Mouse (Mus musculus): ENCODE measurements at regions not wholly inside any gene's neighbourhood (a gene's known extent, or its start where the extent isn't known, plus 50 kb on each side); places are given as distances from the start of the nearest gene placed in this dataset.

DNA sequence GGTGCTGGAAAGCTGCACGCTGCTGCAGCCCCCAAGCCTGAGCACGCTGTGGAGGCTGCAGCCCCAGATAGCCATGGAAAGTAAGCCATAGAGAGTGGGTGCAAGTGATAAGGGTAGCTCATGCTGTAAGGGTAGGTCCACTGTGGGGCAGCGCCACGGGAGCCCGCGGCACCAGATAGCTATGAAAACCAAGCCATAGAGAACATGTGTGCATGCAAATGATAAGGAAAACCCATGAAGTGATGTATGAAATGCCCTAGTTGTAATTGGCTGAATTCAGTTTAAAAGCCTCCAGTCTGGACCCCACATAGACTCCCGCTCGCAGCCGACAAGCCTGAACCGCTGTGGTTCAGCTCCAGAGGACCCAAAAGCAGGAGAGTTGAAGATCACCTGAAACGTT is 58.8 kb upstream of the L3mbtl3 start:
- no peak for DNase-seq (ENCODE audit: low spot score in 2 of 2)

DNA sequence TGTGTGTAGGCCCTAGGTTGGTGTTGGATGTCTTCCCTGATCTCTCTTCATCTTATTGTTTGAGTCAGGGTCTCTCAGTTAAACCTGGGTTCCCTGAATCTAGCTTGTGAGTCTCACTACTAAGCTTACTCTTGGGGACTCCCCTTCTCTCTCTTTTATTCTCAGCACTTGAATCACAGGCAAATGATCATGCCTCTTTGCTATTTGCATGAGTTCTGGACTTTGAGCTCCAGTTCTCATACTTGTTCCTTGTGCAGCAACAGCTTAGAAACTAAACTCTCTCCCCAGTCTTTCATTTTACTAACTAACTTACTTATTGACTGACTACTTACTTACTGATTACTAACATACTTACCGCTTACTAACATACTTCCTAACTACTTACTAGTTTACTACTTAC is 64.9 kb upstream of the L3mbtl3 start:
- DNase-seq (ENCODE audit: low spot score in 2 of 2): no peak

DNA sequence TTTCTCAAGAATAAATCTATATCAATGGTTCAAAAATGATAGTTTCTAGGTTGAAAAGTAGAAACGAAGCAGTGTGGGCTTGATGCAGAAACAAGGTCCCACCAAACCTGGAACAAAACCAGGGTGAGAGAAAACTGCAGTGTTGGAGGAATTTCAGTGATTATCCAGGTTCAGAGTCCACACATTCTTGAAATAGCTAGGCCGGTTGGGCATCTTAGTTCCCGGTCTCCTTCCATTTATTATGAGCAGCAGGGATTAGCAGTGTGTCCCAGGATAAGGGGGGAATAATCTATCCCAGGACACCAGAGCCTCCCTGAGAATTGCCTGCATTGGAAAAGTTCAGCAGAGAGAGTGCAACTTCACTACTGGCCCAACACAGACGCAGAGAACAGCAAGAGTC is 108.5 kb upstream of the L3mbtl3 start:
- DNase-seq (ENCODE audit: low spot score in 2 of 2): no peak

DNA sequence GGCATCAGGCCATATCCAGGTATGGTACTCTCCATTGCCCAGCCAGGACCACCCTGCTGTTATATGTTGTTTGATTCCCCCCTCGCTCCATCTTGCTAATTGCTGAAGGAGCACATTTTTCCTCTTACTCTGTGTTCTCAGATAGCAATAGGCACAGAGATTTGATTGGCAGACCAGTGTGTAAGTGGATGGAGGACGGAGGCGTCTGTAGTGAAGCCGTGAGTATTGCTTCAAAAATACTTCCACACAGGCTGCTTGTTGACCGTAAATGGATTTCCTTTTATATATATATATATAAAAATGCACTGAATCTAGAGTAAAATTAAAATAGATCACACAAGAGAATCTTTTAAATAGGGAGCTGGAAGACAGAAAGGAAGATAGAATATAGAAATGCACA is 115.6 kb upstream of the L3mbtl3 start:
- DNase-seq (ENCODE audit: low spot score in 2 of 2): no peak

DNA sequence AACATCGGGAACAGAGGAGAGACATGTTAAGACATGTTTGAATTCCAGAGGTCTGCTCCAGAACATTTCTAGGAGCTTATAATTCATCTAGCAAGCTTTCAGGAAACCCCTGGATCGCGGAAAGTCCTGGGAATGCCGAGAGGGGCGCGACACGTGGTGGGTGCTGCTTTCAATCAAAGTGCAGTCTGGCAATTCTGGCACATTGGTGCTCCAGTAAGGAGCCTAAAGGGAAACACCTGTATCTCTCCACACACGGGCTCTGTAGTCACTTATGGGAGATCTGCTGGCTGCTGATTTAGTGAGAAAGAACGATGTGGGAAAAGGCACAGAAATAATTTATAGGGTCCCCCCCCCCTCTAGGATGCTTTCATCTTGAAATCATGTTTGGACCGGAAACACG is 116.4 kb upstream of the L3mbtl3 start:
- DNase-seq (ENCODE audit: low spot score in 2 of 2): no peak

DNA sequence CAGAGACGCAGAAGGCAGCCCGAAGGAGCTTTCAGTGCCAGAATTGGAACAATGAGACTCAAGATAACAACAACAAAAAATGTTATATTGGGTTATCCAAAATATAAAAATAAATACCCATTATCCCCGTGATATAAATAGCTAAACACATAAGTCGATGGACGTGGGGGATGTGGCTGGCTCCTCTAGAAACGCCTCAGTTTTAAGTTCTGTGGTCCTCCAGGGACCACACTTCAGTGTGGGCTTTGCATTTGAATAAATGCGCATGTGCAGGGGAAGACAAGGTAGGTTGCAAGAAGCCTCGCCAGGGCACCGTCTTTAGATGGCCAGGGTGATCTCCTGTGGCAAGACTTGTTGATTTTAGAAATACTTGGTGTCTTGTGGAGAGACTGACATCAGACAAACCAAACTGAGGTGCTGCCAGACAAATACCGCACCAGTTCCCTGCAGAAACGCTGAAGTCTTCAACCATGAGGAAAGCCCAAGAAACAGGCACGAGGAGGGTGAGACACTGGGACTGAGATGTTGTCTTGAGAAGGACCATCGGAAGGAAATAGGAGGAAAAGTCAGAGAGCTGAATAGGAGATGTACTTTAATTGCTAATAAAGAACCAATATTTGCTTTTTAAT is 117.2 kb upstream of the L3mbtl3 start:
- no peak for DNase-seq (ENCODE audit: low spot score in 2 of 2)

DNA sequence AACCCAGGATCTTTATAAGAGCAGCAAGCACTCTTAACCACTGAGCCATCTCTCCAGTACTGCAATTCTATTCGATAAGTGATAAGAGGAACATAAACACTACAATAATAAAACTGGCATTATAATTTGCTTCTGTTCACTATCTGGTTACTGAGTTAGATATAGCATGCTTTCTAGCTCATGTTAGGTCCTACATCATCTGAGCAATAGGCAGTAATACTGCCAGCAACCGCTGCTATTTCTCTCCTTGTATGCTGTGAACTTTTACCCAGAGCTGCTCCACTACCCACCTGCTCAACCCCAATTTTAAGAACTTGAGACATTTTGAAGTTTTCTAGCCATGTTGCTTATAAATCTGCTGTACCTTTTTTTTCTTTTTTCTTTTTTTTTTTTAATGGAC is 118.0 kb upstream of the L3mbtl3 start:
- no peak for DNase-seq (ENCODE audit: low spot score in 2 of 2)

DNA sequence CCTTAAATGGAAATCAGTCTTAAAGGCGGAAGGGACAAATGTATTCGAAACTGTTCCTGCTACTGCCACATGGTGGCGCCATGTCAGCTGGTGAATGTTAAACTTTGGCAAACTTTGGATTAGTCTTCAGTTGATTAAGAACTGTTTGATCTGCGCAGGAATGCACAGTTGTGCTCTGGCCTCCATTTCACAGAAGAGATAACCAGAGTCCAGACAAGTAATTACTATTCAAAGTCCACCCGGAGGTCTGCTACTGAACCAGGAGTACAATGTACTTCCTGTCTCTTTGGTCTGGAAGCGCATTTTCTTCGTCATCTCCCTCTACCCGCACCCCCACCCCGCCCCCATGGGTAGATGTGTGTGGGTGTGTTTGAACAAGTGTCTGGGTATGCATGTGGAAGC is 118.6 kb upstream of the L3mbtl3 start:
- DNase-seq (ENCODE audit: low spot score in 2 of 2): no peak

DNA sequence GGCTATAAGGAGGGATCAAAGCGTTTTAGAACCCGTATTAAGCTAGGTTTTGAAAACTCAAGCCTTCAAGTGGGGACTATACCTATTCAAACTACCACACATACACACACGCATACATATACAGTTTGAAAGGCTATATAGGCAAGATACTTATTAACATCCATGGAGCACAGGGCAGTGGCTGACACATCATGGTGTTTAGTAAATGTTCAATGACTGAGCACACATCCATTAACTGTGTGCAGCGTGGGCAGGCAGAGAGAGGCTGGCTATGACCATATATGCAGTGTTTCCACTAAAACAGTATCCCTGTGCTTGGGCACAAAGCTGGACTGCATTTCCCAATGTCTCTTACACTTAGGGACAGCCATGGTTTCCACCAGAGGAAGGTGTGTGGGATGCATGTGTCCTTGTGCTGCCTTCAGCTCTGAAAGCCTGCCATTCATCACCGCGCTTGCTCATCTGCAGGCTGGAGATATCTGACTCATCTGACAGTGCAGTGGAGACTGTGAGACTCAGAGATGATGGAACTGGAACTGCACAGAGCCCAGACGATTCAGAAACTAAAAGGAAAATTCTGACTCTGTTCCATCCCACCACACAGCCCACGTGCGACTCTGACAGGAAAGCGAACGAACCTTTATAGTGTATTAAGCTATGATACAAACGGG is 124.6 kb upstream of the L3mbtl3 start:
- no peak for DNase-seq (ENCODE audit: low spot score in 2 of 2)

DNA sequence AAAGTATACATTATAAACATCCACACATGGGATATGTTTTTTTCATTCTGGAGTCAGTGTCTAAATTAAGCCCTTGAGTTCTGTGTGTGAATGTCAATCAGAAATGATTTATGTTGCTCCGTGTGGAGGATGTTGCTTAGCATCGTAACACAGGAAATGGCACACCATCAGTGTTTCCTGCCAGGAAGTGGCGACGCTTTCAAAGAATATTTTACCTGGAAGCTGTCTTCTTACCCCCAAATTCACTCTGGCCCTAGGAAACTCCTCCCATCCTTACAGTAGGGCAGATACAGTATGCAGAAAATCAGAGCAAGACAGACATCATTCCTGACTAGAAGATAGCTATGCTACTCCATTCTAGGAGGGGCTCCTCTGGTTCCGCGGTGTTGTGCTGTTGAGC is 145.1 kb upstream of the L3mbtl3 start:
- no peak for DNase-seq (ENCODE audit: low spot score in 2 of 2)

DNA sequence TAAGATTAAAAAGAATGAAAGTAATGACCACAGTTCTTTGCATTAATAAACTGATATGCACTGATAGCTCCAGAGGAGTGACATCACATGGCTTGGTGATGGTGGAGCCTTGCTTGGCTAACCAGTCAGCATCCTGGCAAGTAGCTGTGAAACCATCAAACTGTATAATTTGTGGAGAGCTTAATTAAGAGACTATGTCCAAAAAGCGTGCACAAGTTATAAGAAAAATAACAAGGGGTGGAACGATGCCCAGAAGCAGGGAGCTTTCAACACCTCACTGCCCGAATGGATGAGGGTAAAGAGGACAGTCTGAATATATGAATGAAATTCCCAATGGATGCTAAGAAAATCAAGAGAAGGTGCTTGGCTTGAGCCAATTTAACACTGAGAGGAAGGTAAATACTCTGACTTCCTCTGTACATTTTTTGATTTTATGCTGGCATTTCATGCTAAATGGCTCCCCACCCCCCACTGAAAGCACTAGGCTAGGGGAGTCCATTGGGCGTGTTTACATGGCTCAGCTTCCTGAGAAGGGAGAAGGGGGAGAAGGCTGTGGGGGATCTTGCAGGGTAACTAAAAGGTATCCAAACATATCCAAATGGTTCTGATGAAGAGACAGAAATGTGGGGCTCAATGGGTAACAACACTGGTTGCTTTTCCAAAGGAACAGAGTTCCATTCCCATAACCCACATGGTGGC is 150.2 kb upstream of the L3mbtl3 start:
- no peak for DNase-seq (ENCODE audit: low spot score in 2 of 2)

DNA sequence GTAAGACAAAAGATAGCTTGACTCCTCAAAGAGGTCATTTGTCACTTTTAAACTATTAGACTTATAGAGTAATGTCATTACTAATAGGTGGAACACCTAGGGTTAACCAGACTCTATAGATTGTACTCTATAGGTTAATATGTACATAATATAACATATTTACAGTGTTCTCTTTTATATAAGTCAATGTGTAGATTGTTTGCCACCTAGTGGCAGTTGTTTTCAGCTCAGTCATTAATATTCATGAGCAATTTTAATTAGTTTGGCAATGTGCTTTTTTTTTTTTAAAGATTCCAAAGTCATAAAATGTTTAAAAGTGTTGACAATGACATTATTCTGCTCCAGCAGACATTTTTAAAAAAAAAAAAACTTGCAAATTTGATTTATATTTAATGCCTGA is 164.4 kb upstream of the L3mbtl3 start:
- DNase-seq (ENCODE audit: low spot score in 2 of 2): no peak

DNA sequence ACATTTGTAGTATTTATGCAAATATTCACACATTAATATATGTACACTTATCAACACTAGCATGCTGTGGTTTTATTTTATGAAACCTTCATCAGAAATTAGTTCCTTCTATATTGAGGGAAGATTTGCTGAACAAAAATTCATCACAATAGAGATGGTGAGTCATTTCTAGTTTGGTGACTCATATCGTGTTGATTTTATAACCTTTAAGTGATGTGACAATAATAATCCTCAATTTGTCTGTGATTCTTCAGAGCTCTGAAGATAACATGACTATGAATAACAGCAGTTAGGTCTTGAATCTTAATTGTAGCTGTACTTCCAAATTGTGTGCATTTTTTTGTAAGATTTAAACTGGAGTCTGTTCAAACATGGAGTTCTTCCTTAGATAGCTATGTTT is 168.3 kb upstream of the L3mbtl3 start:
- no peak for DNase-seq (ENCODE audit: low spot score in 2 of 2)

DNA sequence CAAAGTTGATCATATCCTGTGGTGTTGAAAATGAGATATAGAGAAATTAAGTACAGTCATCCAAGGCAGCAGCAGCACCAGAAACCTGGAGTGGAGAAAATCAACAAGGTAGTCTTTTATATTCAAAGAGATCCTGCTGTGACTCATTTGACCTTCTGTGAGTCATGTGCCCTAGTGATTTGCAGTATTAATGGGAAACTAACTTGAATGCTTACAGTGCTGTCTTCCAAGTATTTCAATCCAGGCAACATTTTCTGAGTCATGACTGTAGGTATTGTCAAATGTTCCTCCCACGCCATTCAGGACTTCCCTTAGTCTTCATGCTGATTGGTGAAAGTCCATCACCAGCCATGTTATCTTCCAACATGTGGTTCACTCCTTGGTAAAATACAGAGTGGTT is 169.0 kb upstream of the L3mbtl3 start:
- no peak for DNase-seq (ENCODE audit: low spot score in 2 of 2)

DNA sequence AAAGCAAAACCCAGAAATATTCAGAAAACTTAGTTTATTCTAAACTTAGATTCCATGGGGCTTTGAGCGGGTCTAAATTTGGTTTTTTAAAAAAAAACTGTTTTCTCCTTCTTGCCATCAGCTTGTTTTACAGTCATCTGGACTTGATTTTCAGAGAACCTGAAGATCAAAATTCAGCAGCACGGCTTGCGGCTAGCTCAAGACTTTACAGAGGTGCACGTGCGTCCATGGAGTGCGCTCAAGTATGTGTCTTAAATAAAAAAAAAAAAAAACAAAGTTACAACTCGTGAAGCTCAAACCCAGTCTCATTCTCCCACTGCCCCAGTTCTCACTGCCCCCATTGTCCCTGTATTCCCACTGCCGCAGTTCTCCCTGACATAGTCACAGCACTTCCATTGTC is 180.5 kb upstream of the L3mbtl3 start:
- DNase-seq (ENCODE audit: low spot score in 2 of 2): no peak

DNA sequence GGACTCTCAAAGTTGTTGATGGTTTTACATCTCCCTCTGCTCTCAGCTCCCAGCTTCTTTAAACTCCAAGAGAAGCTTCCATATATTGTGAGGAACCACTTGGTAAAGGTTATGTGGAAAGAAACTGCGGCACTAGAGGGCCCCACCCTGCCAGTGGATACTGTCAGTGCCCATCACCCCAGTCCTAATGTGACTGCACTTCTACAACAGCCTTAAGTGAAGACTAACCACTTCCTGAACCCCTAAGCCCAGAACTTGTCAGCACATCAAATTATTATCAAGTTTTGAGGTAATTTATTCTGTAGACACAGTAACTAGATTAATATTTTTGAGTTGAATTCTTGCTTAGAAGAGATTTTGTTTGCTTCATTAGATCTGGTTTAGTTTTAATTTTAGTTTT is 182.3 kb upstream of the L3mbtl3 start:
- no peak for DNase-seq (ENCODE audit: low spot score in 2 of 2)

DNA sequence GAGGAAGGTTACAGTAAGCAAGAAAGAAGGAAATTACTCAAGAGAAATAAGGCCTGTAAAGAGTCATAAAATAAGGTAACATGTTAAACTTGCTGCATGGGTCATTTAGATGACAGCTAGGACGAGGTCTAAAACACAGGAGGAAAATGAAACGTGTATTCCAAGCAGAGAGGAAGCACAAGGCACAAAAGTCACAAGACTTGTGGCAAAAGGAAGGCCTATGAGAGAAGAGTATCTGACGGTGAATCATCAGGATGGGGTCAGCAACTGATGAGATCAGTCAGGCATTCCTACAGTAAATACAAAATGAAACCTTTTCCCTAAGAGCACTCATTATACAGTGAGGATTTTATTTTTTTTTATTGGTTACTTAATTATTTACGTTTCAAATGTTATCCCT is 183.6 kb upstream of the L3mbtl3 start:
- no peak for DNase-seq (ENCODE audit: low spot score in 2 of 2)

DNA sequence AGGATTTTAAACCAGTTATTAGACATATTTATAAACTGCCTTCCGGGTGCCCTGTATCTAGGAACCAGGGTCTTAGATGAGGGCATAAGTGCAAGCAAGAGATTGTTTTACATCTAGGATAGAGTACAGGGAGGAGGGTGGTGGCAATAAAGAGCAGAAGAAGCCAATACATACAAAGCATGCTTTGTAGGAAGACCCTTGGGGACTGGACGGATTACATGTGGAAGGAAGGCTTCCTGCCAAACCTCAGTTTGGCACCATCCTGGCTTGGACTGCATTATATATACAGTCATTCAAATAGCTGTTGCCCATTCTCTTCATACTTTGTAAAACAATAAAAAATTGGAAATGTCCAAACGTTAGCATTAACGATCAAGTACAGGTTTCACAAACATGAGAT is 184.7 kb upstream of the L3mbtl3 start:
- no peak for DNase-seq (ENCODE audit: low spot score in 2 of 2)

DNA sequence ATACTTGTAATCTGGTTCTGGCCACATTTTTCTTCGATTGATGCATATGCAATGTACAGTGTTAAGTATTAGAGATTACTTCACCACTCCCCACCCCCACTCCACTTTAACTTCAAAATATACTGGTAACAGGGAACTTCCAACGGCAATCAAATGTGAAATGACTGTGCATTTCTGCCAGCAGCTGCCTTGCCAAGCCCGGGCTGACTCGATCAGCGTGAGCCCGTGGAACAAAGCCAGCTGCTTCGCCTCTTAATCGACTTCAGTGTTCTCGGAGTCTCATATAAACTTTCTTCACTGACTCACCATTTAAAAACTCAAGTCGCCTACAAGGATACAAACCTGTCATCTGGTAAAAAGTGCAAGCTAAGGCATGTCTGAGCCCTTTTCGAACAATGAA is 188.7 kb upstream of the L3mbtl3 start:
- peak; percentile 51 to 70 for DNase-seq (ENCODE audit: low spot score in 2 of 2)

DNA sequence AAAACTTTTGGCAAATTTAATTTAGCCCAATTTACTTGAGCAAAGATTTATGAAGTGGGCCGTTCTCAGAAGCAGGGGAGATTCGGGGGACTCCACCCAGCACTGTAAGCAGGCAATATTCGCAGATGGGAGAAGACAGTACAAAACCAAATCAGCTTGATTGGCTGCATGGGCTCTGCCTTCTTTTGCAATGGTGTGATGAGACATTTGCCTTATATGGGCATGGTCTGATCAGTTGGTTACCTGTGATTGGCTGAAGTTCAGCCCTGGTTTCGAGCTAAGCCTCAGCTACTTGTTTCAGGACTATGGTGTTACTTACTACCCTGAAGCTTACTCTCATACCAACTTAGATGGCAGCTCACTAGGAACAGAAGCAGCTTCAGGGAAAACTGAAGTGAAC is 185.6 kb upstream of the Arhgap18 start:
- no peak for DNase-seq (ENCODE audit: low spot score in 2 of 2)

DNA sequence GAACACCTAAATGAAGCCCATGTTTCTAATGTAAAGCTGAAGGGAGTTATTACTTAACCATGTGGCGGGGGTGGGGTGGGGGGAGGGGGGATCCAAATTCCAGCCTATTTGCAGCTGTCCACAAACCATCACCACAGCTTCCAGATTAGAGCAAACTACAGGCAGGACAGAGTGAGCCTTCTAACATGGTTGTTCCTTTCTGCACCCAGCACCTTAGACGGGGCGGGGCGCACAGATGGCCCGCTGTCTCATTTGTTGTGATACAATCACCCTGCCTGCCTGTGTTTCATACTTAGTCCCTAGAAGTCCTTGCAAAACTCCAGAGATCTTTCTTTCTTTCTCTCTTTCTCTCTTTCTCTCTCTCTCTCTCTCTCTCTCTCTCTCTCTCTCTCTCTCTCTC is 182.8 kb upstream of the Arhgap18 start:
- no peak for DNase-seq (ENCODE audit: low spot score in 2 of 2)

DNA sequence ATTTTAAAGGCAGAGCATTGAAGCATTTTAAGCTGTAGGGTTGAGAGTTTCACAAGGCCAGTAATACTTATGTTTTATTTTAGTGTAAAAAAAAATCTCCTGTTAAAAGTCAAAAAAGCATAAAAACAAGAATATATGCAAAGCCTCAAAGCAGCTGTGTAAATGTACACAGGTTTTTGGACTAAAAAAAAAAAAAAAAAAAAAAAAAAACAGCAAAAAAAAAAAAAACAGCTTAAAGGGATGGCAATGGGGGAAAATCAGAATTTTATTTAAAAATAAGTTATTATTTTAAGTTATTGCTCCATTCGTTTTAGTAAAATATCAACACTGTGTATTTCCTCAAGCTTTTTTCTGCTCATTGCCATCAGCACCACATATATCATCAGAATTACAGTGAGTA is 181.8 kb upstream of the Arhgap18 start:
- no peak for DNase-seq (ENCODE audit: low spot score in 2 of 2)

DNA sequence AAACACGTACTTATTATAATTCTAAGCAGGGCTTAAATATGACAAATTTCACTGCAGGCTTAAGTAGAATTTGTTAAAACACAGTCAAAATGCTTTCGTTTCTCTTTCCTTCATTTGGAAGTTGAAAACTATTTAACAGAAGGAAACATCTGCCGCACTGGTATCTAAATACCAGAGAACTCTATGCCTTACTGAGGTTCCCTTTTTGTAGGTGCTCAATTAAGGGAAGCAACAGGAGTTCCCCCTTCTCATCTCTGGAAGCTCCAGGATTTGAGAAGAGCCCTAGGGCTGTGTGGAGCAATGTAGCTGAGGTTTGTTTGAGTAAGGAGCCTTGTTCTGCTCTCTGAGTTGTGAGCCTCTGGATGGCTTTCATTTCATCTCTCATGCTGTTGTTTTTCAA is 177.1 kb upstream of the Arhgap18 start:
- DNase-seq (ENCODE audit: low spot score in 2 of 2): no peak

DNA sequence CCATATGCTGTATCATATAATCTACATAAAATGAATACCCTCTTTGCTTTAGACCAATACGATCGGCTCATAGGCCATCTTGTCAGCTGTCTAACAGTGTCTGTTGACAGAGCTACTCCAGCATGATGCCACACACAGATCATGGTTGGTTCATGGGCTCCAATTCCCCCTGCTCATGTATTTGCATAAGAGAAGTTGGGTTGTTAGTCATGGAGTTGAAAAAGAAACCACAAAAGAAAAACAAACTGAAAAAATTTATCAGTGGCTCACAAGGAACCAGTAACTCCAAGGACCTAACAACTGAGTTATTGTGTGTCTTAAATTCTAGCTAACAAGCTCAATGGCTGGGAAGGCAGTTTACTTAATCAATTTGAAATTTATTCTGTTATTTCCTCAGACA is 176.1 kb upstream of the Arhgap18 start:
- DNase-seq (ENCODE audit: low spot score in 2 of 2): no peak

All from urinary bladder, postnatal 4 days (tissue).